Mouse (Mus musculus) macrophage (primary cell): Measurements from ENCODE around the gene Rpl36-ps4. TPM values are rescaled to one million over a fixed set of nuclear protein-coding genes. Genes with fewer than 3 reads are reported as not detected.
"Not testable (repeated sequence)": the region's sequence is repeated elsewhere in the genome, so short reads cannot be mapped to it uniquely, and the experiment has no call there.

Experiments
- H3K27ac ChIP-seq: fragments of 350-480 bp; formaldehyde crosslinking; 2 replicates; pipeline ENCODE4 v1.9.0; 2021
- H3K36me3 ChIP-seq: fragments of 350-480 bp; formaldehyde crosslinking; 2 replicates; pipeline ENCODE4 v1.9.0; 2021; ENCODE audit errors: inconsistent target
- H3K4me3 ChIP-seq: fragments of 350-480 bp; formaldehyde crosslinking; 2 replicates; pipeline ENCODE4 v1.9.0; 2021; ENCODE audit errors: inconsistent target
- H3K79me2 ChIP-seq: fragments of 350-480 bp; formaldehyde crosslinking; 2 replicates; pipeline ENCODE4 v1.9.0; 2021; ENCODE audit errors: inconsistent target
- WGBS: methylation state at CpG from one replicate; pipeline ENCODE4 v1.1.7; 2026; ENCODE audit warnings: inconsistent platforms; ENCODE audit not compliant: missing documents; 5-methylcytosine and 5-hydroxymethylcytosine counted together
- polyA plus RNA-seq: library from polyadenylated mRNA; stranded (reverse); fragments of 250-400 nt; gene quantifications from 3 replicates; pipeline ENCODE4 v1.2.4, GENCODE M21; 2018; ENCODE audit warnings: inconsistent platforms

Rpl36-ps4 gene
- polyA plus RNA-seq, 1 experiment from 2014 or later, result not detected

- Histone ChIP-seq H3K36me3 (no peaks in the 10 kb centered on the region), H3K27ac (no peak overlapping the region), H3K79me2 (no peaks in the 10 kb centered on the region), H3K4me3 (no peak overlapping the region)
- 71% methylated on average over 6 of the region's 7 CpGs for WGBS
Observed at GRCm38 (mm10) chr17:87901163-87901562, 19.6 kb upstream of the Rpl36-ps4 start.

GRCm38 (mm10) chr17:87903213-87903612, 17.6 kb upstream of the Rpl36-ps4 start:
- Histone ChIP-seq H3K27ac (no peak overlapping the region), H3K4me3 (no peak overlapping the region), H3K79me2 (no peaks in the 10 kb centered on the region), H3K36me3 (no peaks in the 10 kb centered on the region)
- WGBS, result 64% methylated on average over 6 of the region's 6 CpGs

GRCm38 (mm10) chr17:87903725-87904124, 17.1 kb upstream of the Rpl36-ps4 start:
- Histone ChIP-seq H3K4me3 (no peak overlapping the region), H3K27ac (no peak overlapping the region), H3K36me3 (no peaks in the 10 kb centered on the region), H3K79me2 (no peaks in the 10 kb centered on the region)
- WGBS, result 97% methylated on average over 4 of the region's 8 CpGs

GRCm38 (mm10) chr17:87915386-87915785, 5.4 kb upstream of the Rpl36-ps4 start:
- Histone ChIP-seq H3K27ac (no peak overlapping the region), H3K79me2 (no peaks in the 10 kb centered on the region), H3K36me3 (no peaks in the 10 kb centered on the region), H3K4me3 (no peak overlapping the region)
- 94% methylated on average over 3 of the region's 3 CpGs for WGBS

- H3K36me3 ChIP-seq, result no peaks in the 10 kb centered on the region
- H3K4me3 ChIP-seq, result no peak overlapping the region
- H3K79me2 ChIP-seq, result no peaks in the 10 kb centered on the region
- 81% methylated on average over 5 of the region's 5 CpGs for WGBS
- H3K27ac ChIP-seq, result no peak overlapping the region
Observed at GRCm38 (mm10) chr17:87918121-87918520, 2.7 kb upstream of the Rpl36-ps4 start.

GRCm38 (mm10) chr17:87934326-87934725, 13.5 kb downstream of the Rpl36-ps4 start:
- no peaks in the 10 kb centered on the region for H3K36me3 ChIP-seq
- H3K27ac ChIP-seq, result no peak overlapping the region
- H3K79me2 ChIP-seq, result no peaks in the 10 kb centered on the region
- WGBS, result 91% methylated on average over 10 of the region's 10 CpGs
- no peak overlapping the region for H3K4me3 ChIP-seq

- no peak overlapping the region for H3K4me3 ChIP-seq
- no peaks in the 10 kb centered on the region for H3K79me2 ChIP-seq
- no peaks in the 10 kb centered on the region for H3K36me3 ChIP-seq
- WGBS, result 87% methylated on average over 8 of the region's 8 CpGs
- no peak overlapping the region for H3K27ac ChIP-seq
Observed at GRCm38 (mm10) chr17:87934736-87935135, 14.0 kb downstream of the Rpl36-ps4 start.

- Histone ChIP-seq H3K79me2 (no peaks in the 10 kb centered on the region), H3K27ac (no peak overlapping the region), H3K4me3 (no peak overlapping the region), H3K36me3 (no peaks in the 10 kb centered on the region)
- 93% methylated on average over 4 of the region's 4 CpGs for WGBS
Observed at GRCm38 (mm10) chr17:87936156-87936555, 15.4 kb downstream of the Rpl36-ps4 start.

GRCm38 (mm10) chr17:87948965-87949584, 28.3 kb downstream of the Rpl36-ps4 start:
- no peak overlapping the region for H3K4me3 ChIP-seq
- WGBS, result 32% methylated on average over 15 of the region's 16 CpGs

GRCm38 (mm10) chr17:87954618-87955124, 33.9 kb downstream of the Rpl36-ps4 start:
- H3K27ac ChIP-seq, result not testable (repeated sequence)
- WGBS, result 13% methylated on average over 3 of the region's 13 CpGs

More at GRCm38 (mm10) chr17:87948965-87949584, 28.3 kb downstream of the Rpl36-ps4 start:
- Histone ChIP-seq H3K27ac (no peak overlapping the region), H3K36me3 (no peaks in the 10 kb centered on the region), H3K79me2 (no peaks in the 10 kb centered on the region)

GRCm38 (mm10) chr17:87957096-87957840, 36.5 kb downstream of the Rpl36-ps4 start:
- Histone ChIP-seq H3K79me2 (no peaks in the 10 kb centered on the region), H3K36me3 (no peaks in the 10 kb centered on the region), H3K27ac (no peak overlapping the region), H3K4me3 (no peak overlapping the region)
- 95% methylated on average over 12 of the region's 12 CpGs for WGBS

More at GRCm38 (mm10) chr17:87954618-87955124, 33.9 kb downstream of the Rpl36-ps4 start:
- not testable (repeated sequence) for H3K36me3 ChIP-seq, H3K79me2 ChIP-seq, H3K4me3 ChIP-seq

- WGBS, result 77% methylated on average over 8 of the region's 8 CpGs
- no peaks in the 10 kb centered on the region for H3K36me3 ChIP-seq
- H3K79me2 ChIP-seq, result no peaks in the 10 kb centered on the region
- H3K27ac ChIP-seq, result no peak overlapping the region
- no peak overlapping the region for H3K4me3 ChIP-seq
Observed at GRCm38 (mm10) chr17:87958283-87958682, 37.5 kb downstream of the Rpl36-ps4 start.

- H3K27ac ChIP-seq, H3K79me2 ChIP-seq, H3K4me3 ChIP-seq, H3K36me3 ChIP-seq: not testable (repeated sequence)
- WGBS, result 80% methylated on average over 2 of the region's 11 CpGs
Observed at GRCm38 (mm10) chr17:87959406-87959805, 38.6 kb downstream of the Rpl36-ps4 start.

GRCm38 (mm10) chr17:87959931-87960330, 39.2 kb downstream of the Rpl36-ps4 start:
- not testable (repeated sequence) for H3K79me2 ChIP-seq, H3K4me3 ChIP-seq, H3K27ac ChIP-seq, H3K36me3 ChIP-seq
- WGBS, result 92% methylated on average over 3 of the region's 5 CpGs
